Mouse (Mus musculus): ENCODE measurements at regions not wholly inside any gene's neighbourhood (a gene's known extent, or its start where the extent isn't known, plus 50 kb on each side); places are given as distances from the start of the nearest gene placed in this dataset.
A peak's percentile ranks its signal among the peaks of the same experiment; 100 is the strongest.

DNA sequence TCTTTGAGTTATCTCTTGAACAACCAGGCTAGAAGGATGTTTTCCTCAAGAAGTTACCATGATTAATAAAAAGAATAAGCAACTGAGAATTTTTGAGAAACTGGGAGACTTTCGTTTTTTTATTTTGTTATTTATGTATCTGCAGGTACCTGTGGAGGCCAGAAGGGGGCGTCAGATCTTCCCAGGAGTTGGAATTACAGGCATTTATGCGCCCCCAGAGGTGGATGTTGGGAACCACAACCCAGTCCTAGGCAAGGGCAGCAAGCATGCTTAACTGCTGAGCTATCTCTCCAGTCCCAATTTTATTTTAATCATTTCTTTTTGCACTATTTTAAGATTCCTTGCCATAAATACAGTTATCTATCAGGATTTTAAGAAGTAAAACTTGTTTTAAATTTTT, 140.0 kb upstream of the Lmcd1 start:
- DNase-seq, result peak; percentile 46

DNA sequence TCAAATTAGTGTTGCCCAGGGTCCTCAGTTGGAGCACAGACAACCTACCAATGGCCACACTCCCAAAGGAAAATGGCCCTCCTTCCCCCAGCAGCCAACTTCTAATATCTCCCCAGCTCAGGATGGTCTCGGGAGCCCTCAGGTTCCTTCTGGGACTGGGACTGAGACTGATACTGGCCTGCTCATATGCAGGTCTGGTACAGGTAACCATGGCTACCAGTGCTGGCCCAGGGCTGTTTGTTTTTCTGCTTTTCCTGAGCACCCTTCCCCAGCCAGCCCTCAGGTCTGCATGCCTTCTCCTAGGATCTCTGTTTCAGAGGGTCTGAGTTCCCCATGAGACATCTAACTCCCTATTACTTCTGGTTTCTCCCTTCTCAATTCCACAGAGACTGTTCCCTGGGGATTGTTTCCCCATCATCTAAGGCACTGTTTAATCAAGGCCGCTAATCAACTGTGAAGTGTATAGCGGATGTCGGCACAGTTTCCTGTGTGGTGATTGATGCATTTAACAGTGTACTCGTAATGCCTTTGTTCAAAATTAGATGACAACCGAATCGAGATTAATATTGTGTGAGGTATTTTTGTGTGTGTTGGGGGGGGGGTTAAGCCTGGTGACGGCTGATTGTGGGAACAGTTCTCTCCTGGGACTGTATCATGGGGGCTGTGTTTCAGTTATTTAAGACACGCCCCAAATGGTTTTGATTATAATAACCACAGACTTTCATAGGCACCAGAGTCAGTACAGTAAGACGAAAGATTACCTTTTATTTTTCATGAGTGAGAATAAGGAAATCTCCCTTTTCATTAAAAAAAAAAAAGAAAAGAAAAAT, 120.8 kb upstream of the Lmcd1 start:
- no peak for DNase-seq

DNA sequence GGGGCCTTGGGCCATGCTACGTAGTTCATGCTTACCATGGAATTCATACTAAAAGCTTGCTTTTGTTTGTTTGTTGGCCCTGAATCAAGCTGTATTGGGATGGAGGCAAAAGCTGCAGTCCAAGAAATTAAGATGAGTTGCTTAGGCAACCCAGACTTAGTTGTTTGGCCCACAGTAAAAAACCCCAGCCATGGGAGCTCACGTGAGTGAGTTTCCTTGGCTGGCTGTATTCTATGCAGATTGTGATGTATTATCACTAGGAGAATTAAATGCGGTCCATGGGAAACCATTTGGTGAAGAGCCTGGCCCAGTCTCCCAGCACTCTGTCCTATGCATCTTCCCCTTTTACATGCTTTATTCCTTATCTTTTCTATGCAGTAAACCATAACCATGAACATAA, 106.1 kb upstream of the Lmcd1 start:
- no peak for DNase-seq

DNA sequence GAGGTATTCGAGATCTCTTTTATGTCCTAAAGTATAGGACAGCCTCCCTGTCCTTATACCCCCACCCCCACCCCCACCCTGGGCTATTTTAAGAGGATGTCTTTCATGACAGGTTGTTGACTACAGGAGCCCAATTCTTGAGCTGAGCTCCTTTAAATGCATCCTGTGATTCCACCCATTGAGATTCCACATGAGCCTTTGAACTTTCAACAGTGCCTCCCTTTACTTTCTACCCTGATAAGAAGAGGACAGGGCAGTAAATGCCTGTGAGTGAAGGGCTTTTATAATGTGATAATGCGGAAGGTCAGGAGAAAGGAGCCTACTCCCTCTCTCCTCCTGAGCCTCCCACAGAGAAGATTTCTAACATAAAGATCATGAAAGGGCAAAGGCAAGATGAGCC, 97.2 kb upstream of the Lmcd1 start:
- no peak for DNase-seq

DNA sequence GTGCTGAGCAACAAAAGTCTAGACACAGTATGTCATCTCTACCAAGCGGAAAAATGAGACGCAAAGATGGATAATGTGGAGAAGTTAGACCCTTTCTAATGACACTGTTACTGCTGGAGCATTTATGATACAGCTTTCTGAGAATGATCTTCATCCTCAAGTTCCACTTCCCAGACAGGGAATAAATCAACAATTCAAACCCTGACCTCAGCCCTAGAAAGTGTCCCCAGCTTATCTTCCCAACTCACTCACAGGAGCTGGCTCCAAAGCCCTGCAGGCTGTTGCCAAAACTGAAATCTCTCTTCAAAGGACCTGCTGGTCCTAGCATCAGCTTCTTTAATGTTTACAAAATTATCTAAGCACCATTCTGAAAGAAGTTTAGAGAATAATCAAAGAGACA, 85.9 kb upstream of the Lmcd1 start:
- no peak for DNase-seq

DNA sequence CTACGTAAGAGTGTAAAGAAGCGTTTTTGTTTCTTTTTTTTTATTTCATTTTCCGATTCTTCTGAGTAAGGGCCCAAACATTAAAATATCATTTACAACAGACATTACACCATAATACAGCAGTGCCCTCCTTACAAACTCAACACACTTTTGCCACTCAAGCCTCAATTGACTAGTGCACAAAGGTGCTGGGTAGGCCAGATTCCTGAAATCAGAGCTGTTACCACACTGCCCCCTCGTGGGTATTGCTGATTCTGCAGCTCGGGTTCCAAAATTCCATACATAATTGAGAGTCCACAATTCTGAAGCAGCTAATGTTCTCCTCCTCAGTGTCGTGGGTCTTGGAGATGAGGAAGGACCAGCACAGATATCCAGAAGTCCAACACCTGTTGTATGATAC, 82.5 kb upstream of the Lmcd1 start:
- peak; percentile 82 for DNase-seq

DNA sequence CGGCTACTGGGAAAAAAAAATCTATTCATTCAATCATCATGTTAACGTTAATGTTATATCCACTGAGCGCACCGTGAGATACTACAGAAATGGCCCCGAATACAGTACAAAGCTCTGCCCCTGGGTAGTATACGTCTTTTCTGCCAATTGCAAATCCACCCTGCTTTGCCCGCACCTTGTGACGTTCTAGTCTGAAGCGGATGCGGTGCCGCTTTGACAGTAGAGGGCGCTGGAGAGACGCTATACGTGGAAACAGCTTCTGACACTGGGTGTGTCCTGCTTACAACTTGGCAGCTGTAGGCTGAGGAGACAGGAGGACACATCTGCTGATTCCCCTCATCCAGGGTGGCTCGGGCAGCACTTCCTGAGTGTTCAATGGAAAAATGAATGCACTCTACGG, 76.1 kb upstream of the Lmcd1 start:
- peak; percentile 89 for DNase-seq

DNA sequence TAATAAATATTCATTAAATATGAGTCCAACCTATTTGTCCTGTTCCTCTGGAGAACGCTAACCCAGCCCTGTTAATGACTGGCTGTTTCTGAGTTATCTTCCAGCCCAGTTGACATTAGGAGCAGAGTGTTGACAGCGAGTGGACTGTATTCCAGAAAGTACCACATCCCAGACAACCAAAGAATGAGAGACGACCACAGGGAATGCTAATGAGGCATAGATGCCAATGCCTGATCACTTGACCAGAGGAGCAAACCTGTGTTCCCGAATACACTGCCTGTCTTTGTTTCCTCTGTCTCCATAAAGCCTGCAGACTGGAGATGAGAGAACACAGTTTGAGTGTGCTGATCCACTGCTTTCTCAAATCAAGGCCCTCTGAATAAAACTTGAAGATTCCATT, 74.3 kb upstream of the Lmcd1 start:
- no peak for DNase-seq

DNA sequence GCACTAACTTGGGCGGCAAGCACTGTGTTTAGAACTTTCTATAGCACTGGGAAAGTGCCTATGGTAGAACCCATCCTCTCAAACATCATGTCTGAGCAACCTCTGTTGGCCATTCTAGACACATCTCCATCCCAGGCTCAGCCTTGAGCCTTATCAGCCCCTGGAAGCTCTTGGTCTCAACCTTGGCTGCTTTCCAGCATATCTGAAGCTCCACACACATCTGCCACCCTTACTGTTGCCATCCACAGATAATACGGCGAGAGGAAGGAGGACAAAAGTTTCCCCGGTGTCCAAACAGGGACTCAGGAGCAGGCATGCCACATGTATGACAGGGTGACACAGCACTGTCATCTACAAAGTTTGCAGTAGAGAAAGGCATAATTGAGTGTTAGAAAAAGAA, 71.4 kb upstream of the Lmcd1 start:
- no peak for DNase-seq

DNA sequence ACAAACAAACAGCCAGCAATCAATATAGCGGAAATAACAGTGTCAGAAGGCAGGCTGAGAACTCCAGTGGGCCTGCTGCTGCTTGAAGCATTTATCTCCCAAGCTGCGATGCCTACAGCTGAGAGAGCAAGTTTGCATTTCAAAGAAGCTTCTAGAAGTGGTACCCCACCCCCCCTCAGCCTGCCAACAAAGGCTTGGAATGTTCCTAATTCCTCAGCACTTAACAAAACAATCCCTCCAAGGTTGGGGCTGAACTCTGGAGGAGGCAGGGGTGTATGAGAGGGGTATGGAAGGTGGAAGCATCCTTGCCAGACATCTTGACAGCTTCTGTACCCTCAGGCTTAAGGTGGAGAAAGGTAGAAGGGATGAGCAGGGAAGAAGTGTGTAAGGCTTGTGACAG, 70.2 kb upstream of the Lmcd1 start:
- DNase-seq, result no peak

DNA sequence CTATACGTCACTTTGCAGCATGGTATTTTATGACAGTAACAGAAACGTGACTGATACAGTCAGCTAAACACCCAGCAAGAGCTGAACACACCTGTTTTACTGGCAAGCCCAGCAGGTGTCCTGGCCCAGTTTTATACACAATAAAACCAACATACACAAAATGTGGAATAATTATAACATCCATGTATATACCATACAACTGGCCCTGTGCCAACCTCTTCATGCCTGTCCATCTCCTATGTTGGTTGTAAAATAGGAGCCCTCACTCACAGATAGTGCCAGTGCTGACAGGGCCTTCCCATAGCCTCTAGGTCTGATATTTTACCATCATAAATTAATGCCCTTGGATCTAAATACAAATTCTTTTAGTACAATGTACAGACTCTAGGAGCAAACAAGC, 68.6 kb upstream of the Lmcd1 start:
- no peak for DNase-seq

DNA sequence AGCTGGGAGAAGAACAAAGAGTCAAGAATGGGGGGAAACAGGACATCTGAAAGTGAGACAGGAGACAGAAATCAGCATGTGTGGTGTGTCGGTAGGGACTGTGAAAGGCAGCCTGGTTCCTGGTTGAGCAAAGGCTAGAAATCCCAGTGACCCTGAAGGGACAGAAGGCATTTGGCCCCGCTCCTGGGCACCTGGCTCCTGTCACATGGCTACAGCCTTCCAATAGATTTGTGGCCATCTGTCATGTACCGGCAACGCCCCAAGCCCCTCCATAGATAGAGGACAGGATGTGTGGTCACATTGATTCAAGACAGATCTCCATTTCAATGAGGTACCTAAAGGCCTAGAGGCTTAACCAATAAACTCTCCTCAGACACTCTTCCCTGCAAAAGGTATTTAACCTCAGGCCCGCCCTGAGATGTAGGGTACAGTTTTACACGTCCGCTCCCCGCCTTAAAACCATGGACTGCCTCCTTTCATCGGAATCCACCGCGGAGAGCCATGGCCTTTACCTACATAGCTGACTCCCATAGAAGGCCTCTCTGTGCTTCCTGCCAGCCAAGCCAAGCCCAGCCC, 68.0 kb upstream of the Lmcd1 start:
- no peak for DNase-seq

DNA sequence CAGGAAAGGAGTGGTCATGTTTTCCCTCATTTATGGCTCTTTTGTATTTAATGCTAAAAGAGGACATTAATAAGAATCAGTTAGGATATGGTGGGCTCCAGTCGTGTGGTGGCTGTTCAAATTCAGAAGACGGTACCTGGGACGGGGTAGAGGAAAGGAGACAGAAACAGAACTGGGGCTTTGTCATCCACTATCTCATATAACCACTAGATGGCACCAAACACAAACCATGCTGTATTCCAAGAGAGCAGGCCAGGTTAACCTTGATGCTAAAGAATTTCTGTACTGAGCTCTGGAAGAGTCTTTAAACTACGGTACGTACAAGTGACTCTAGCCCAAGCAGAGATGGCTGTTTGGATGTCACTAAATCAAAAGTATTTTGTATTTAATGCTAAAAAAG, 66.3 kb upstream of the Lmcd1 start:
- DNase-seq, result peak; percentile 55

DNA sequence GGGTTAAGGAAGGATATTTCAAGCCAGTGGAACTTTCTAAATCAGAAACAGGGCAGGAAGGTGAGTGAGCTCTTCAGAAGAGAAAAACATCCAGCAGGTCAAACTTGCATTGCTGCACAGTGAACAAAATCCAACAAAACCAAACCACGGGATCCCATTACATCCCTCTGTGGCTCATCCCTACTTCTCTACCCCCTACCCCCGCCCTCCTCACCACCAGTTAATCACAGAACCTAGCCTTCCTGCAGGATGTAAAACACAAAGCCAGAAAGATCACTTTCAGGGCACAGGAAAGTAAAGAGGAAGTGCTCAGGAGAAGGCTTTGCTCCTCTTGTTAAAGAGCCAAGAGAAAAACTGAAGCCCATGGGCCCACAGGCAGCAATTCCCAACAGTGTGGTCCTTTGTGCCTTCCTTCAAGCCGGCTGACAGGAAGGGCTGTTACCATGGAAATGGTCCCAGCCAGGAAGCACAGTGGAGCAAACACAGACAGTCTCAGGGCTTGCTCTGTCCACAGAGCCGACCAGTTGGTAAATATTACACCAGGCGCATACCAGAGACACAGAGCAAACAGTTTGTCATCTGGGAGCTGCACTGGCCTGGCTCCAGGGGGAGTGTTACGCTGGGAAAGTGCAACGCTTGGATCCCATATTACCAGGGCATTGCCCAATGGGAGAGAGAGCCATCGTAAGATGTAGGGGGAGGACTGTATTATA, 63.2 kb upstream of the Lmcd1 start:
- peak; percentile 76 for DNase-seq

DNA sequence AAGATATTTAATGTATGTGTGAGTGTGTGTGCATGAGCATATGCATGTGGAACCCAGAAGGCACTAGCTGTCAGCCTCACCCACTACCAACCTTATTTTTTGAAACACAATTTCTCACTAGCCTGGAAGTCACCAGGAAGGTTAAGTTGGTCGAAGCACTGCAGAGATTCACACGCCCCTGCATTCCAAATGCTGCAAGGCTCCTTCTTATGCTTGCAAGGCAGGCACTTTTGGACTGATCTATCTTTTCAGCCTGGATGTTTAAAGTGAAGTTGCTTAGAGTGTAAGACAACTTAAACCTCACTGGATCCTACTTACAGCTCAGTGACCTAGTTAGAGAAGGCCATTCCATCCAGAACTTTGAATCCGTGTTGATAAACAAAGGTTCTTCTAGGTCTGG, 56.7 kb upstream of the Lmcd1 start:
- no peak for DNase-seq

DNA sequence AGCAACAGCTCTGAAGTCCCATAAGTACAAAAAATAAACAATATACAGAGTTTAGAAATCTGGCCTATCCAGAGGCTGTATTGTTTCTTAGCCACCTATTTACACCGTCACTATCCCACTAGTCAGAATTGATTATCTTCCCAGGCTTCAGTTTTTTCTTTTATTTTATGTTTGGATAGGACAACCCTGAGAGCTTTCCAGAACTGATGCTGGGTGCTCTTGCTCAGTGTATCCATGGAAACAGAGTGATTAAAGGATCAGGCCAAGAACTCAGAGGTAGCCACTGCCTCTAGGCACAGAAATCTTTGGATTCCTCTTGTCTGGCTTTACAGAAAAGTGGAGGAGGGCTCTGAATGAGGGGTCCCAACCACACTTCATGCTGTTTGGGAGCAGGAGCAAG, 55.3 kb upstream of the Lmcd1 start:
- DNase-seq, result no peak

DNA sequence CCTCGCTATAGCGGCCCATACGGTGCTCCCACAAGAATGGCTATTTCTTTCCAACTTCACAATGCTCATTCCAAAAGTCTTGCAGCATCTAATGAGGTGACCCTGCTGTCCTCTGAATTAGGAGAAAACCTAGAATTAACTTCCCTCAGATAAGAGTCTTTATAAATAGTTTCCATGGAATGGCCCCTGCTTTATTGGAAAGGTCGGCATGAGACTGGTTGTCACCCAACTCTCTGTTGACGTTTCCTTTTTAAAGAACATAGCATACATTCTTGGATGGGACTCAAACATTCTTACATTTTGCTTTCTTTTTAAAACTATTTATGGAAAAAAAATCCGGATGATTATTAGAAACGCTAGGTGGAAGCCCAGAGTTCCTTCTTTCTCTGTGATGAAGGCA, 53.9 kb upstream of the Lmcd1 start:
- no peak for DNase-seq

DNA sequence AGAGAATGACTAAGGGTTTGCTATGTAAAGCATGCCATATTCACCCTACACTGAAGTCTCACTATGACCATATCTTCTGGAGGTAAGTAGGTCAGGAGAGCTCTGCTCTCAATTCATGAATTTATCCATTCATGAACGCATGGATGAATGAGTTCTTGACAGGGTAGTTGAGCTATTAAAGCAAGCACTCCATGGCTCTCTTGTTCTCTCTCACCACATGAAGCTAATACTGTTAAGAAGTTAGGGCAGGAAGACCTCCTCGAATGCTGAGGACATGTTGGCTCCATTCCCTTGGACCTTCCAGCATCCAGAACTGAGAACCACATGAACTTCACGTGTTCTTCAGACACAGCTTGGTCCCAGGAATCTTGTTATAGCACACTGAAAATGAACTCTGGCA, 53.4 kb upstream of the Lmcd1 start:
- DNase-seq, result no peak

DNA sequence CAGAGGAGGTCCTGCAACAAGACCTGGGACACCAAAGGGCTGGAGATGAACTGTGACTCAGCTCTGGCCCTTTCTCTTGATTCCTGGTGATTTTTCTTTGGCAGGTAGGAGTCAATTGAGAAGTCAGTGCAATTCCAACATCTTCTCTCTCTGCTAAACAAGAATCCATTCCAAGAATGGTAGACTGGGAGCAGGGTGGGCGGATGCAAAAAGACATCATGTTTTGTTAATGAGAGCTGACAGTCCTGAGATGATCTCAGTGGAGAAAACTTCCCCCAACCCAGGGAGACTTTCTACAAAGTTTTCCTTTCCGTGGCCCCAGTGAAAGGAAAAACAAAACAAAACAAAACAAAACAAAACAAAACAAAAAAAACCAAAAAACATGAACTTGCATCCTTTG, 52.2 kb upstream of the Lmcd1 start:
- no peak for DNase-seq

DNA sequence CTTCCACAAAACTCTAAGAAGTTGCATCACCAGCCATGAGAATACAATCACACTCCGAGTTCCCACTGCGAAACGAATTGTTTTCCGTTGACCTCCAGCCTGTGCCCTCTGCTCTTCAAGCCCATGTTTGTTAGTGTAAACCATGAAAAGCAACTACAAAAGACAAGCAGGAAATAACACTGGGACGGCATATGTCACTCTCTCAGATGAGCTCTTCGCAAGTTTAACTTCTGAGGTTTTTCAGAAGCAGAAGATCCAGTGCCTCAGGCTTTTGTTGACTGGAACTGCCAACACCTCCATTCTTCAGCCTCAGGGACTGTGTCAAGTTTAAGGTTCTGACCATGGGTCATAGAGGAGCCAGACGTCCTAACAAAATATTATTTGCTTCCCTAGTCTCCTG, 50.2 kb upstream of the Lmcd1 start:
- no peak for DNase-seq
